Mouse (Mus musculus) kidney, adult 9 months (tissue): ENCODE measurements at regions not wholly inside any gene's neighbourhood (a gene's known extent, or its start where the extent isn't known, plus 50 kb on each side); places are given as distances from the start of the nearest gene placed in this dataset.

ENCODE experiments used
- DNase-seq: peaks from one replicate; pipeline ENCODE4 v3.0.0; 2022

DNA sequence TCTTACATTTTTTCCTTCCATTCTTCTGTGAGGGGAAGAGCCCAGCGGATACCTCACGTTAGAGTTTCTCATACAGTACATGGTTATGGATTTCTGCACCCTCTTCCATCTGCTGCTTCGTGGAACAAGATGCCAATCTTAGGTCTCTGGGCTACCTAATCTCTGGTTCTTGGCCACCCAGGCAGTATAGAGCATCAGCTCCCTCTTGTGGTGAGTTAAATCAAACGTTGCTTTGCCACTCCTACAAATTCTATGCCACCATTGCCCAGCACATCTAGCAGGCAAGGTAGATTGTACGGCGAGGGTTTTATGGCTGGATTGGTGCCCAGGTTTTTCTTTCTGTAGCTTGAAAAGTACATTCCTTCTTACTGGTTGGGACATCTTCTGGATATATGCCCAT, 889.7 kb upstream of the Slc10a2 start:
- peak; percentile 28 for DNase-seq

DNA sequence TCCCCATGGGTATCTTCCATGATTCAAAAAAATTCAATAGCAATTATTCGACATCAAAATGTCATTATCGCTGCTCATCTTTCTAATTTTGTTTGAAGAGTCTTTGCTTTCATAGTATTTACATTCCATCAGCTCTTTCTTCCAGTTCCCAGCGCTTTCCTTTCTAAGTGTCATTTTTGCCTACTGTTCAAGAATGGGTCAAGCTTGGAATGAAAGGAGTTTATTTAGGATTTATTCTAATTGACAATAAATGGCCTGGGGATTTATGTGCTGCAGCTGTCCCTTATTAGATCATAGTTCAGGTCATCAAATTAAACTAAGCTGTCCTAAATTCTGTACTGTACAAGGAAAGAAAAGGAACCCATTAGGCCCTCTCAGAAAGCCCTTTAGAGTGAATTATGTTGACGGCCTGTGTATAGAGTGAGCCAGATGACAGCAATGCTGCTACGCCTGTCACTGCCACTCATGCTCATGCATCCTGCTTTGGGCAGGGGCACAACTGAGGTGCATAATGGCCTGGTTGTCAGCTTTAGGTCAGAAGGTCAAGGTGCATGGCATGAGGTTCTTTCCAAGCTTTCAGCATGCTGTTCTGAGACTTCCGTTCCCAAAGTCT, 860.4 kb upstream of the Slc10a2 start:
- DNase-seq: no peak

DNA sequence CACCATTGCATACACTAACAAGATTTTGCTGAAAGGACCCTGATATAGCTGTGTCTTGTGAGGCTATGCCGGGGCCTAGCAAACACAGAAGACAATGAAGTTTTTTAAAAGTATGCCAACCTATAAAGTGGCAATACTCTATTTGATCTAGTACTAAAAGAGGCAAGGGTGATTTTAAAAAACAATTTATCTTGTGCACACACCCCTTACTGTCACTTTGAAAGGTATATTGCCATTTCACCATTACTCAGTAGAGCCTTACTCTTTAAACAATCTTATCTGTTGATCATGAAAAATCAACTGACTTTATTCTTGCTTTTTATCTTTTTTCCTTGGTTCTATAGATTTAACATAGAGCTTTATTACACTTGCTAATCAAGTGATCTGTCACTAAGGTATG, 859.1 kb upstream of the Slc10a2 start:
- DNase-seq: no peak

DNA sequence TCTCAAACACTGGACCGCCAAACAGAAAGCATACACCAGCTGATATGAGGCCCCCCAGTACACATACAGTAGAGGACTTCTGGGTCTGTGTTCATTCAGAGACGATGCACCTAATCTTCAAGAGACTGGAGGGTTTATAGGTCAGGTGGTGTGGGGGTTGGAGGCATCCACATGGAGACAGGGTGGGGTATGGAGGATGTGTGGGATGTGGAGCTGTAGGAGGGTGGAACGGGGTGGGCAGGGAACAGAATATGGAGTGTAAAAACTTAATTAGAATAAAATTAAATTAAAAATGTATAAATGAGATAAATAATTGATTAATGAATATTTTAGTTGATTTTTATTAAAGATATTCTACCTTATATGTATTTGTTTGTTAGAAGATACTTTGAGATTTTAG, 832.9 kb upstream of the Slc10a2 start:
- DNase-seq: no peak

DNA sequence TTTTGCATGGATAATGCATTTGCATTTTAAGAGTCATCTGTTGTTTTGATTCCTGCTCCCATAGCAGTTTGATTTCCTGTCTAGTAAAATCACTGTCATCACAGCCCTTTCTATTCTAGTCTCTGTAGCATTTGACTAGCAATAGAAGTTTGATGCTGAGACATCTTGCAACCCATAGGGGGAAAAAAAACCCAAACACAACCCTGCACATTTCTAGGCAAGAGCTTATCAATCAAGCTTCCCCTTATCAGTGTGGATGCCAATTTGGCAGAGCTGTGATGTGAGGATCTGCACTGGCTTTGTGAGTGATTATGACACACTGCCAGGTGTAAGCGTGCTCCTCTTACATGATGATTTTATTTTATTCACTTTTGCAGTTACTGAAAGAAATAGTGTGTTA, 813.0 kb upstream of the Slc10a2 start:
- DNase-seq: no peak
